Mouse (Mus musculus) embryonic facial prominence, embryonic 15.5 days (tissue): Measurements from ENCODE around the gene Shank3. TPM values are rescaled to one million over a fixed set of nuclear protein-coding genes. Genes with fewer than 3 reads are reported as not detected.

Experiments used
- ATAC-seq: fragments of 200-750 bp; cut with Nextera tagmentation; 2 replicates; pipeline ENCODE4 v1.8.0; 2017; ENCODE audit warnings: low read depth, moderate TSS enrichment; ENCODE audit not compliant: insufficient number of reproducible peaks, low FRiP score, low TSS enrichment
- H3K27ac ChIP-seq: fragments of 300-500 bp; sonication (generic); replicated peaks from 2 replicates; pipeline ENCODE4 v1.5.1; 2015; ENCODE audit warnings: mild to moderate bottlenecking, inconsistent platforms
- H3K27me3 ChIP-seq: fragments of 300-500 bp; sonication (generic); 2 replicates; pipeline ENCODE4 v1.6.1; 2015; ENCODE audit warnings: inconsistent platforms
- H3K36me3 ChIP-seq: fragments of 300-500 bp; sonication (generic); 2 replicates; pipeline ENCODE4 v1.6.1; 2015; ENCODE audit warnings: mild to moderate bottlenecking, inconsistent platforms
- H3K4me1 ChIP-seq: fragments of 300-500 bp; sonication (generic); 2 replicates; pipeline ENCODE4 v1.6.1; 2015; ENCODE audit warnings: inconsistent platforms
- H3K4me2 ChIP-seq: fragments of 300-500 bp; sonication (generic); replicated peaks from 2 replicates; pipeline ENCODE4 v1.6.1; 2015; ENCODE audit warnings: mild to moderate bottlenecking, inconsistent platforms
- H3K4me3 ChIP-seq: fragments of 300-500 bp; sonication (generic); replicated peaks from 2 replicates; pipeline ENCODE4 v1.5.1; 2015; ENCODE audit warnings: mild to moderate bottlenecking, inconsistent platforms
- H3K9ac ChIP-seq: fragments of 300-500 bp; sonication (generic); 2 replicates; pipeline ENCODE4 v1.6.1; 2015; ENCODE audit warnings: inconsistent platforms
- H3K9me3 ChIP-seq: fragments of 300-500 bp; sonication (generic); replicated peaks from 2 replicates; pipeline ENCODE4 v1.6.1; 2016; ENCODE audit warnings: inconsistent platforms
- WGBS: fragments of 180-500 bp; shearing (Covaris S2); methylation state at CpG from one replicate; pipeline ENCODE4 v1.1.7; 2015; 5-methylcytosine and 5-hydroxymethylcytosine counted together
- polyA plus RNA-seq: library from polyadenylated mRNA; unstranded; fragments of >200 nt; fragmentation: Nextera tagmentation; extraction: Ambion mirVana; gene quantifications from 2 replicates; pipeline ENCODE4 v1.2.1, GENCODE M21; 2015

Gene Shank3
- polyA plus RNA-seq, 1 experiment from 2014 or later, result 3.0 TPM

DNA sequence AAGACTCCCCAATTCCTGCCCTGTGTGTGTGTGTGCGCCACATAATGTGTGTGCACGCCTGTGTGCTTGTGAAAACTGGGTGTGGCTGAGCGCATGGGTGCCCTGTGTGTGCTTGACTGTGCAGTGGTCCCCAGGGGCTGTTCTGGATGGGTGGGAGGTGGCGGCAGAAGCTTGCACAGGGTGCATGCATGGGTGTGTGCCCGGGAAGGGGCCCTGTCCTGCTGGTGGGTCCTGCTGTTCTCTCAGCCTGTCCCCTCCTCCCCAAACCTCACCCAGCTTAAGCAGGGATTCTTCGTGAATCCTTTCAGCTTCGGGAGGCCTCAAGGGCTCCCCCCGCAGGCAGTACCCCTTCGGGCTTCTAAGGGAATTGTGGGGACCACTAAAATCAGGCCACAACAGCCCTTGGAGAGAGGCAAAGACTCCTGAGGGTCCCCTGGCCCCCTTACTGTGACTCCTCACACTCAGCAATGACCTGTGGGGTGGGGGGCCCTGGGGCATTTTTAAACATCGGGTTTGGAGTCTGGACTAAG is 59.8 kb downstream of the Shank3 start:
- no peak overlapping the region for H3K27ac ChIP-seq
- 42% methylated on average over 10 of the region's 10 CpGs for WGBS

DNA sequence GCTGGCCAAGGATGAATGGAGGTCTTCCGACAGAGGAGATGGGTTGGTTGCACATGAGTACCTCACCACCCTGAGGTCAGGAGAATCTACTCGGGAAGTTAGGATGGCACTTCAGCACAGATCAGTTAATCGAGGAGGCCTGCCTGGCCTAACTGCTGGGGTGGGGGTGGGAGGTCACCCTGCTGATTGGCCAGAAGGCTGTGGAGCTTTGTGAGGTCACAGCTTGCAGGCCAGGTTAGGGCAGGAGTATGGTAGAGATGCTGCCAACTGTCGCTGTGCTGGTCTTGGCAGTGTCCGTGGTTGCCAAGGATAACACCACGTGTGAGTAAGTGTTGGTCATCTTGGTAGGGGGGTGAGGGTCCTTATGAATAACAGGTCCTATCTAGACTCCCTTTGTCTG is 68.7 kb downstream of the Shank3 start, which contains the start of gene Acr:
Gene Acr (plus strand): TSS at position 213 of the 400 bp plus-strand sequence.
- 87% methylated on average over 6 of the region's 6 CpGs for WGBS
- no peak for ATAC-seq
- H3K27me3 ChIP-seq, result no peaks in the 10 kb centered on the region
- no peaks in the 10 kb centered on the region for H3K36me3 ChIP-seq
- H3K4me3 ChIP-seq, result no peak within 1 kb of the TSS
- H3K4me1 ChIP-seq, result 0 out of 2 replicates have a peak, but pooled peaks cover 3% of the 10 kb centered on the region
- H3K9ac ChIP-seq, result no peak within 1 kb of the TSS
- no peak within 1 kb of the TSS for H3K4me2 ChIP-seq
- H3K9me3 ChIP-seq, result no peaks in the 10 kb centered on the region
- no peak within 1 kb of the TSS for H3K27ac ChIP-seq

More for the DNA sequence above, 59.8 kb downstream of the Shank3 start:
- Histone ChIP-seq H3K9me3 (no peaks in the 10 kb centered on the region), H3K9ac (no peak overlapping the region), H3K4me3 (no peak overlapping the region), H3K4me2 (no peak overlapping the region), H3K36me3 (no peaks in the 10 kb centered on the region), H3K27me3 (peaks cover 39% of the 10 kb centered on the region), H3K4me1 (peaks cover 31% of the 10 kb centered on the region)
- ATAC-seq, result no peak

DNA sequence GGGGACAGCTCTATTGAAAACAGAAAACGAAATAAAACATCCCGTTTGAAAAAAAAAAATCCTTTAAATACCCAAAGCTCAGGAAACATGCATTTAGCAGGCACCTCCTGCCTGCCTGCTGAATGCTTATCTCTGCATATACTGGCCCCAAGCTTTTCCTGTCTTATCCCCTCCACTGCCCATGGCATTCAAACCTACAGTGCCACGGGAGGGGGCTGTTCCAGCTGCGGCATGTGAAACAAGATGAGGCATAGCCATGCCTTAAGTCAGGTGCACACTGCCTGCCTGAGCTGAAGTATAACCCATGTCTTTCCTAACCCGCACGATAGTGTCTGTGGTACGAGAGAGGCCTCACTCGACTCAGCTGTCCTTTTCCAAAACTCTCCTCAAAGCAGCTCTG is 72.7 kb downstream of the Shank3 start:
- Histone ChIP-seq H3K4me1 (0 out of 2 replicates have a peak, but pooled peaks cover 3% of the 10 kb centered on the region), H3K27ac (no peak overlapping the region), H3K9ac (no peak overlapping the region), H3K4me3 (no peak overlapping the region), H3K36me3 (no peaks in the 10 kb centered on the region), H3K4me2 (no peak overlapping the region), H3K27me3 (no peaks in the 10 kb centered on the region), H3K9me3 (no peaks in the 10 kb centered on the region)
- 54% methylated on average over 8 of the region's 8 CpGs for WGBS
- ATAC-seq, result no peak

DNA sequence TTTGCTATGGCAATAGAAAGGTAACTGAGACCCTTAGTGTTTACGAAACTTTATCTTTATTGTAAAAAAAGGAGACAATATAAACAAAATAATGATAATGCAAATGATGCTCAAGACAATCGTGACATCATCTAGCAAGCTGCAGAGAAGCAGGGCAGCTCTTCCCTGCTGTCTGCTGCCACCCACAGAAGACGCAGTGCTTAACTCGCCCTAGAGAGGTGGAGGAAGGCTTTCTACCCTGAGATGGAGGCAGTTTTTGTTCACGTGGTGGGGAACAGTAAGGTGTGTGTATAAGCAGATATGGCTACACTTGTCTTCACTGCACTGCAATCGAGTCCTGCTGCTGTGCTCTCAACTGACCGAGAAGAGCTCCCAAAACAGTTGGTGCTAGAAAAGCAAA is 83.1 kb downstream of the Shank3 start:
- WGBS, result 85% methylated on average over 7 of the region's 7 CpGs
- peaks cover 5% of the 10 kb centered on the region; the same call in 1 of the 2 replicates for H3K36me3 ChIP-seq
- ATAC-seq, result no peak

DNA sequence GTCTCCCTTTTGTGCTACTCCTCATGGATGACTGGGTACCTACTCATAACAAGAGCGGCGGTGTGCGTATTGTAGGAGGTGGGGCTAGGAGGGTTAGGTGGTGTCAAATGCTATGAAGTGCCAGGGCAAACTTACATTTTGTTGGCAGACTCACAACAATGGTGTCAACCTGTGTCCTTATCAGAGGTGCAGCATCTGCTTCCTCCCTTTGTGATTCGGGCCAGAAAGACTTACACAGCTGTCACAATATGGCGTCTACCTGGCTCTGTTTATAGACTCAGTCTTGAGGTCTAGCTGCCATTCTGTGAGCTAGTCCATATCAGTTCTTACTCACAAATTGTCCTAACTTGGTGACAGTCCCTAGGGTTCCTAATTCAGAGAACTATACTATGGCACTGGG is 85.7 kb downstream of the Shank3 start:
- no peak overlapping the region for H3K4me2 ChIP-seq
- H3K9me3 ChIP-seq, result no peaks in the 10 kb centered on the region
- peaks cover 5% of the 10 kb centered on the region; the same call in 1 of the 2 replicates for H3K36me3 ChIP-seq
- 90% methylated on average over 5 of the region's 5 CpGs for WGBS
- no peak for ATAC-seq
- H3K4me1 ChIP-seq, result 0 out of 2 replicates have a peak, but pooled peaks cover 1% of the 10 kb centered on the region
- H3K27me3 ChIP-seq, result no peaks in the 10 kb centered on the region
- H3K4me3 ChIP-seq, result no peak overlapping the region
- no peak overlapping the region for H3K9ac ChIP-seq
- no peak overlapping the region for H3K27ac ChIP-seq

More for the DNA sequence above, 83.1 kb downstream of the Shank3 start:
- Histone ChIP-seq H3K4me3 (no peak overlapping the region), H3K27ac (no peak overlapping the region), H3K9me3 (no peaks in the 10 kb centered on the region), H3K9ac (no peak overlapping the region), H3K27me3 (no peaks in the 10 kb centered on the region), H3K4me2 (no peak overlapping the region), H3K4me1 (no peaks in the 10 kb centered on the region)

DNA sequence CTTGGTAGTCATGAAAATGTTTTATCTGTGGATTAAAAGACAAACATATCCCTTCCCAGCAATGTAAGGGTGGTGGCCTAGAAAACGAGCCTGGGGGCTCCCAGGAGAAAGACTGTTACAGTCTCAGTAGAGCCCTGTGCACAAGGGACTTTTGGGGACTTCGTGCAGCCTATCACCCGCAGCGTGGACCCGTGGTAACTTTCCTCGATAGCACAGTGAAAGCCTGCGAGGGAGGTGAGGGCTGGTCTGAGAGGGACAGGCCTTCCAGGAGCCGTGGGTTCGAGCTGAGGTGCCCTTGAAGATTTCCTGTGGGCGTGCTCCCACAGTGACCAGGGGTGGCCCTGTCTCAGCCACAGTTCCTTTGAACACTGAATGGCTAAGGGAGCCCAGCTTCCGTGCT is 86.2 kb downstream of the Shank3 start:
- Histone ChIP-seq H3K36me3 (peaks cover 5% of the 10 kb centered on the region; the same call in 1 of the 2 replicates), H3K4me1 (0 out of 2 replicates have a peak, but pooled peaks cover 6% of the 10 kb centered on the region), H3K27ac (no peak overlapping the region), H3K9me3 (no peaks in the 10 kb centered on the region), H3K4me3 (no peak overlapping the region), H3K27me3 (no peaks in the 10 kb centered on the region), H3K4me2 (no peak overlapping the region), H3K9ac (no peak overlapping the region)
- ATAC-seq, result no peak
- 88% methylated on average over 11 of the region's 11 CpGs for WGBS

DNA sequence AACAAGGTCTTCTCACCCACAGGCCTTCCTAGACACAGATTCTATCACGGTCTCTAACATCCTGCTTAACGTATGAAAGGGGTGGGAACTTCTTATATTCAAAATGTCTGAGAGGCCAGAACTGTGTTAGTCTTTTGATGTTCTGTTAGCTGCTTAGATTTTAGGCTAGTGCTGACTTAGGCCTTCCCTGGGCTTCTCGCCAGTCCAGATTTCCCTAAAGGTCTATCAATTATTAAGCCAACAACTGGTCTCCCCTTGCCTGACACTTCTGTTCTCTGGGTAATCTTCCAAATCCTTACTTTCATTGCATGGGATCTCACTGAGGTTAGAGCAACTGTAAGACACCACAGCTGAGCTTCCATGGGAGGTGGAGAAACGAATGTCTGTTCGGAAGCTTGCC is 89.7 kb downstream of the Shank3 start:
- no peak overlapping the region for H3K4me3 ChIP-seq
- no peak for ATAC-seq
- peaks cover under 1% of the 10 kb centered on the region; the same call in 1 of the 2 replicates for H3K36me3 ChIP-seq
- no peaks in the 10 kb centered on the region for H3K9me3 ChIP-seq
- H3K4me1 ChIP-seq, result peaks cover 15% of the 10 kb centered on the region; the same call in 1 of the 2 replicates
- H3K27ac ChIP-seq, result no peak overlapping the region
- no peaks in the 10 kb centered on the region for H3K27me3 ChIP-seq
- 83% methylated on average over 5 of the region's 5 CpGs for WGBS
- no peak overlapping the region for H3K9ac ChIP-seq
- no peak overlapping the region for H3K4me2 ChIP-seq

DNA sequence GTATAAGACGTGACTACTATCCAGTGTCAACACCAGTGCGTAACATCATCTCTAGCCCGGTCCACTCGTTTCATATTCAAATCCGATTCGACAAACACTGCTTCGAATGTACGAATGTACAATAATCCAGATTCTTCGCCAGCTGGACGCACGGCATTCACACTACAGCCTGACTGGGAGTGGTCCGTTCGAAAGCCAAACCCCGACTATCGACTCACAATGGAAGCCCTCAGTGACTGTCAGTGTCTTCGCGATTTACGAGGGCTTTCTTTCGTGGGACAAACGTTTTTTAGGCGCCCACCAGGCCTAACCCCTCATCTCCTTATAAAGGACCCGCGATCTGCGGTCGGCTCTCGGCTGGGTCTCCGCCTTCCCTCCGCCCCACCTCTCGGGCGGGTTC is 91.9 kb downstream of the Shank3 start:
- Histone ChIP-seq H3K9ac (peak overlapping the region; percentile 49), H3K27ac (peak overlapping the region; percentile 45), H3K9me3 (no peaks in the 10 kb centered on the region), H3K36me3 (no peaks in the 10 kb centered on the region; the same call in 1 of the 2 replicates), H3K4me2 (peak overlapping the region; percentile 81), H3K4me1 (peaks cover 15% of the 10 kb centered on the region; the same call in 1 of the 2 replicates), H3K27me3 (no peaks in the 10 kb centered on the region), H3K4me3 (peak overlapping the region; percentile 80)
- 2% methylated on average over 30 of the region's 30 CpGs for WGBS
- ATAC-seq, result 0 out of 2 replicates have a peak, but pooled peaks have one; percentile 5

DNA sequence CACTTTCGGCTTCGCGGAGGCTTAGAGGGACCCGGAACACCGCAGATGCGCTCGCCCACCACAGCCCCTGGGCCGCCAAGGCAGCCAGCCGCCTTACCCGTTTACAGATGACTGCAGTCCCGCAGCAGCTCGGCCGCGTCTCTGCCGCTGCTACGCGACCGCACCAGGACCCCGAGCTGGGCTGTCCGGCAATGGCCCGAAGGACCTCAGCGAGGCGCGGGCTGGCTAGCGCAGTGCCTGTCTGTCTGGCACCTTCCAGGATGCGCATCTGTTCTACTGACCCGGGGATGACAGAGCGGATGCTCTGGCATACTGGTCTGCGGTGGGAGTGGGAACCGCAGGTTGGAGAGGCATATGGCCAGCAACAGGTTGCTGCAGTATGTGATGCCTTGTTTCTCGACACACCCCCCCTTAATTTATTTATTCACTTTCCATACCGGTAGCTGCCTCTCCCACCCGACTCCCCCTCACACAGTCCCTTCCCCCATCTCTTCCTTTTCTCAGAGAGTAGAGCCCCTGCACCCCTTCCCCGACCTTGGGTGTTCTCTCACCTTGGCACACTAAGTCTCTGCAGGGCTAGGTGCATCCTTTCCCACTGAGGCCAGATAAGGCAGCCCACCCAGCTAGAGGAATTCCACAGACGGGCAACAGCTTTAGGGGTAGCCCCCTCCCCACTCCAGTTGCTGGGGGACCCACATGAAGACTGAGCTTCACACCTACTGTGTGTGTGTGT is 92.5 kb downstream of the Shank3 start, which contains the start of gene Rabl2:
Gene Rabl2 (minus strand): TSS at position 201 of the 733 bp plus-strand sequence.
- under 1% methylated on average over 35 of the region's 35 CpGs for WGBS
- no peaks in the 10 kb centered on the region for H3K36me3 ChIP-seq
- peak within 1 kb of the TSS; percentile 81 for H3K4me2 ChIP-seq

DNA sequence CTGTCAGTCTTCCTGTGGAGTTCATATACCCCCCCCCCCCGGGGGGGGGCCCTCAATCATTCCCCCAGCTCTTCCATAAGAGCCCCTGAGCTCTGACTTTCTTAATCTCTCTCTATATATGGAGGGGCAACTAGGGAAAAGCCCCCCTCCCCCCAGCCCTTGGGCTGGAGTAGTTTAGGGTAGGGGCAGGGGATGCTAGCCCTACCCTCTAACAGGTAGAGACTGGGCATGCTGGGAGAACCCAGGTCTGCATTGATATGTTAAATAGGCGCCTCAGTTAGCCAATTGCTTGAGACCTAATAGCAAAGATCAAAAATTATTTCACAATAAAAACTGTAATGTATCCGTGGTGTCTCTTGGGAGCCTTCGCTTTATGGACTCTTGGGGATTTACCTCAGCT is 93.1 kb downstream of the Shank3 start:
- H3K27ac ChIP-seq, result no peak overlapping the region
- H3K9ac ChIP-seq, result no peak overlapping the region
- H3K4me1 ChIP-seq, result peaks cover 15% of the 10 kb centered on the region; the same call in 1 of the 2 replicates
- no peak for ATAC-seq
- H3K9me3 ChIP-seq, result no peaks in the 10 kb centered on the region
- H3K36me3 ChIP-seq, result no peaks in the 10 kb centered on the region
- peak overlapping the region; percentile 80 for H3K4me3 ChIP-seq
- H3K27me3 ChIP-seq, result no peaks in the 10 kb centered on the region
- WGBS, result 41% methylated on average over 4 of the region's 4 CpGs
- peak overlapping the region; percentile 81 for H3K4me2 ChIP-seq

More for the DNA sequence above, 92.5 kb downstream of the Shank3 start, which contains the start of gene Rabl2:
- H3K27me3 ChIP-seq, result no peaks in the 10 kb centered on the region
- peak within 1 kb of the TSS; percentile 80 for H3K4me3 ChIP-seq
- peak within 1 kb of the TSS; percentile 49 for H3K9ac ChIP-seq
- H3K27ac ChIP-seq, result peak within 1 kb of the TSS; percentile 45
- no peaks in the 10 kb centered on the region for H3K9me3 ChIP-seq
- ATAC-seq, result peak; percentile 93
- peaks cover 15% of the 10 kb centered on the region; the same call in 1 of the 2 replicates for H3K4me1 ChIP-seq

DNA sequence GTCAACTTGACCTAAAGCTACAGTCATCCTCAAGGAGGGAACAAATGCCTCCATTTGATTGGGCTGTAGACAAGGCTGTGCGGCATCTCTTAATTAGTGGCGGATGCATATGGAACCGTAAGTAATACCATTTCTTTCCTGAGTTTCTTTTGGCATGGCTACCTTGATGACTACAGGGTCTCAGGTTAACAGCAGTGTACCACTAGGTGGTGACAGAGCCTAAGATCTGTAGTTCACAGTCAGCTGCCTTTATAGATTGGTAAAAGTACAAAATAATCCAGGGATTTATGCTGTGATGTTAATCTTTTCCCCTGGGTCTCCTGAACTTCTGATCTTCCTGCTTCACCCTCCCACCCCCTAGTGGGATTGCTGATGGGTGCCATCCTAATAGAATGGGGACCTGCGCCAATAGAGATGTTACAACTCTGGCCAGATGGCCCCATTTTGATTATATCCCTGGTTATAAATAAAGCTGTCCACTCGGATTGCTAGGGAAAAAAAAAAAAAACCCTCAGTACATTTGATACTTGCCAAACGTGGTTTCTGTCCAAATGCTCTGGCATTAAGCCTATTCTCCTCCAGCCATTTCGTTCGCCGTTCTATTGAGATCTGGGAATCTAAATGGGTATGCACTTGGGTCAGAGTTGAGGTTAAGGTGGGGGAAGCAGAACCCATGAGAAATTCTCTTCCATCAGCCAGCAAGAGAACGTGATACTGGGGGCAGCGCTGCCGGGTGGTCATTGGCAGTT is 106.6 kb downstream of the Shank3 start:
- no peak overlapping the region for H3K4me2 ChIP-seq
- no peak overlapping the region for H3K27ac ChIP-seq
- H3K27me3 ChIP-seq, result no peaks in the 10 kb centered on the region
- no peaks in the 10 kb centered on the region for H3K36me3 ChIP-seq
- no peak for ATAC-seq
- no peaks in the 10 kb centered on the region for H3K4me1 ChIP-seq
- H3K9me3 ChIP-seq, result no peaks in the 10 kb centered on the region
- H3K4me3 ChIP-seq, result no peak overlapping the region
- H3K9ac ChIP-seq, result no peak overlapping the region
- 67% methylated on average over 12 of the region's 12 CpGs for WGBS
